Mouse (Mus musculus): ENCODE results near the gene BC017158. TPM values are rescaled to one million over a fixed set of nuclear protein-coding genes. Genes with fewer than 3 reads are reported as not detected.
A peak's percentile ranks its signal among the peaks of the same experiment; 100 is the strongest.

BC017158 gene
- total and polyA plus RNA-seq, 3 experiments, result 26.8 to 93.4 (median 31.7) TPM

DNA sequence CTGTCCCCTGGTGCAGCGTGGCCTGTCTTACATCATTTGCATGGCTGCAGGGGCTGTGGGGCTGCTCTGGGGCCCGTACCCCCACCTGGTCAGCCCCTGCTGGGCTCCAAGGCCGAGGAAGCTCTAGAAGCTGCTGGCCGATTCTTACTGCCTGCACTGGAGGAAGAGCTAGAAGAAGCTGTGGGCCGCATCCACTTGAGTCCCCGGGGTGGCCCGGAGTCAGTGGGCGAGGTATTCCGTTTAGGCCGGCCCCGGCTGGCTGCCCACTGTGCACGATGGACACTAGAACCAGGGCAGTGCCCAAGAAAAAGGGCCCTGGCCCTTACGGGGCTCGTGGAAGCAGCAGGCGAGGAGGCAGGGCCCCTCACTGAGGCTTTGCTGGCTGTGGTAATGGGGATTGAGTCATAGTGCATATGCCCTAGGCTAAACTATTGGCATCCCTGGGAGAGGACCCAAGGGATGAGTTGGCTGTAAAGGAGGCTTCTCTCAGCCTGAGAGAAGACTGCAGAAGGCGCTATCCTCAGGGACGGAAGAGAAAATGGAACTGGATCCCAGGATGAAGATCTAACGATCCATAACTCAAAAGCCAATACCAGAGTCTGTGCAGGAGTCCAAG lies 53.5 kb downstream of the BC017158 start:
- ATAC-seq (ENCODE audit: extremely low read depth, insufficient number of reproducible peaks, low FRiP score, poor library complexity, severe bottlenecking) (no peak), DNase-seq (ENCODE audit: low spot score) (no peak)
- H3K9me3 ChIP-seq (replicated peaks), result no peaks in the 10 kb centered on the region
- TF ChIP-seq GATA1 (IDR thresholded peaks at IDR 0.05; ENCODE audit: borderline replicate concordance, low read length), result no peak
- no peak for TF ChIP-seq POLR2AphosphoS5 (IDR thresholded peaks at IDR 0.05; ENCODE audit: insufficient replicate concordance, low read depth, low read length)
- TF ChIP-seq CTCF (IDR thresholded peaks at IDR 0.05; ENCODE audit: low read depth, low read length), result no peak
- no peak for TF ChIP-seq TAL1 (conservative IDR thresholded peaks at IDR 0.05; ENCODE audit: low read depth, low read length)
- TF ChIP-seq GATA2 (IDR thresholded peaks at IDR 0.05; ENCODE audit: borderline replicate concordance, low read depth, low read length), result no peak
- no peak overlapping the region for H3K4me3 ChIP-seq (ENCODE audit: low read depth, low read length)
- peaks cover 11% of the 10 kb centered on the region for H3K27me3 ChIP-seq (ENCODE audit: insufficient read depth, low read length)
- H3K36me3 ChIP-seq (replicated peaks), result peaks cover 60% of the 10 kb centered on the region
- H3K4me1 ChIP-seq (ENCODE audit: insufficient read depth, low read depth, low read length), result peaks cover 47% of the 10 kb centered on the region

DNA sequence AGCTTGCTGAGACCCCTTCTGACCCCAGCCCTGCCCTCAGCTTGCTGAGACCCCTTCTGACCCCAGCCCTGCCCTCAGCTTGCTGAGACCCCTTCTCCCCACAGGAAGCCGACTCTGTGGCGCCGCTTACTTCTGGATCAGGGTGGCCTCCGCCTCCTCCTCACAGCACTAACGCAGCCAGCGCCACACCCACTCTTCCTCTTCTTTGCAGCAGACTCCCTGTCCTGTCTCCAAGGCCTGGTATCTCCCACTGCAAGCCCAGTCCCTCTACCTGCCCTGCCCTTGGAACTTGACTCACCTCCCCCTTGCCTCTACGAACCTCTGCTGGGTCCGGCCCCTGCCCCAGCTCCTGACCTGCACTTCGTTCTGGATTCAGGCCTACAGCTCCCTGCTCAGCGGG lies 54.0 kb downstream of the BC017158 start:
- H3K4me1 ChIP-seq (ENCODE audit: insufficient read depth, low read depth, low read length), result peaks cover 49% of the 10 kb centered on the region
- peaks cover 7% of the 10 kb centered on the region for H3K27me3 ChIP-seq (ENCODE audit: insufficient read depth, low read length)
- DNase-seq (ENCODE audit: low spot score) (no peak), ATAC-seq (ENCODE audit: extremely low read depth, insufficient number of reproducible peaks, low FRiP score, poor library complexity, severe bottlenecking) (no peak)
- H3K9me3 ChIP-seq (replicated peaks), result no peaks in the 10 kb centered on the region
- no peak for TF ChIP-seq CTCF (IDR thresholded peaks at IDR 0.05; ENCODE audit: low read depth, low read length)
- no peak for TF ChIP-seq GATA2 (IDR thresholded peaks at IDR 0.05; ENCODE audit: borderline replicate concordance, low read depth, low read length)
- TF ChIP-seq TAL1 (conservative IDR thresholded peaks at IDR 0.05; ENCODE audit: low read depth, low read length), result no peak
- TF ChIP-seq POLR2AphosphoS5 (IDR thresholded peaks at IDR 0.05; ENCODE audit: insufficient replicate concordance, low read depth, low read length), result no peak
- TF ChIP-seq GATA1 (IDR thresholded peaks at IDR 0.05; ENCODE audit: borderline replicate concordance, low read length), result no peak
- H3K36me3 ChIP-seq (replicated peaks), result peaks cover 64% of the 10 kb centered on the region
- no peak overlapping the region for H3K4me3 ChIP-seq (ENCODE audit: low read depth, low read length)

DNA sequence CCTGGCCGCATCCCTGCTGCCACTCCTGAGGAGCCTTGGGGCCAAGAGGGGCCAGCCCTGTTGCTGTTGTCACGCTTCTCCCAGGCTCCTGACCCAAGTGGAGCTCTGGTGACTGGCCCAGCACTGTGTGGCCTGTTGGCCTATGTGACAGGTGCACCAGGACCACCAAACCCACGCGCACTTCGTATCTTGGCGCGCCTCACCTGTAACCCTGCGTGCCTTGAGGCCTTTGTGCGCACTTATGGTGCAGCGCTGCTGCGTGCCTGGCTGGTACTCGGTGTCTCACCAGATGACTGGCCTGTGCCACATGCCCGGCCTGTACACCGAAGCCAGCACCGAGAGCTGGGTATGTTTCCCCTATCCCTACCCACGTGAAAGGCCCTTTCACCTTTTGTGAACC lies 55.6 kb downstream of the BC017158 start:
- TF ChIP-seq GATA1 (IDR thresholded peaks at IDR 0.05; ENCODE audit: borderline replicate concordance, low read length) (no peak), POLR2AphosphoS5 (IDR thresholded peaks at IDR 0.05; ENCODE audit: insufficient replicate concordance, low read depth, low read length) (no peak), CTCF (IDR thresholded peaks at IDR 0.05; ENCODE audit: low read depth, low read length) (no peak), GATA2 (IDR thresholded peaks at IDR 0.05; ENCODE audit: borderline replicate concordance, low read depth, low read length) (no peak), TAL1 (conservative IDR thresholded peaks at IDR 0.05; ENCODE audit: low read depth, low read length) (no peak)

DNA sequence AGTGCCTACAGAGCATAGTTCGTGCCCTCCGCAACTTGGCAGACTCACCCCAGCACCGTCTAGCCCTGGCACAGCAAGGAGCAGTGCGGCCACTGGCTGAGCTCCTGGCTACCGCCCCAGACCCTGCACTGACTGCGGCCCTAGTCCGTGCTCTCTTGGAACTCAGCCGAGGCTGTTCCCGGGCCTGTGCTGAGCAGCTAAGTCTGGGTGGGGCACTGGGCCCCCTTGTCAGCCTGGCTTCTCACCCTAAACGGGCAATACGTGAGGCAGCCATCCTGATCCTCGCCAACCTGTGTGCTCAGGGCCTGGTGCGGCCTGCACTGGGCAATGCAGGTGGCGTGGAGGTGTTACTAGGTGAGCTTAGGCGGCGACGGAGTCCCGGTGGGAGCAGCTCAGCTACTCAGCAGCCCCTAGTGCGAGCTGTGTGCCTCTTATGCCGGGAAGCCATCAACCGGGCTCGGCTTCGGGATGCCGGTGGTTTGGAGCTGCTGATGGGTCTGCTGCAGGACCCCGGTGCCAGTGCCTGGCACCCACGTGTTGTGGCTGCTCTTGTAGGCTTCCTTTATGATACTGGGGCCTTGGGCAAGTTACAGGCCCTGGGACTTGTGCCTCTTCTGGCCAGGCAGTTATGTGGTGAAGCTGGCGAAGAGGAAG lies 57.7 kb downstream of the BC017158 start:
- no peak for ATAC-seq (ENCODE audit: extremely low read depth, insufficient number of reproducible peaks, low FRiP score, poor library complexity, severe bottlenecking)
- H3K4me3 ChIP-seq (ENCODE audit: low read depth, low read length), result no peak overlapping the region; the same call in 1 of the 2 replicates
- no peak for DNase-seq (ENCODE audit: low spot score)
- H3K27me3 ChIP-seq (ENCODE audit: insufficient read depth, low read length), result no peaks in the 10 kb centered on the region; the same call in 1 of the 2 replicates
- H3K9me3 ChIP-seq (replicated peaks), result no peaks in the 10 kb centered on the region
- H3K36me3 ChIP-seq (replicated peaks), result peaks cover 75% of the 10 kb centered on the region
- TF ChIP-seq CTCF (IDR thresholded peaks at IDR 0.05; ENCODE audit: low read depth, low read length), result no peak
- TF ChIP-seq POLR2AphosphoS5 (IDR thresholded peaks at IDR 0.05; ENCODE audit: insufficient replicate concordance, low read depth, low read length), result no peak
- TF ChIP-seq GATA1 (IDR thresholded peaks at IDR 0.05; ENCODE audit: borderline replicate concordance, low read length), result no peak
- no peak for TF ChIP-seq TAL1 (conservative IDR thresholded peaks at IDR 0.05; ENCODE audit: low read depth, low read length)
- TF ChIP-seq GATA2 (IDR thresholded peaks at IDR 0.05; ENCODE audit: borderline replicate concordance, low read depth, low read length), result no peak
- peaks cover 44% of the 10 kb centered on the region for H3K4me1 ChIP-seq (ENCODE audit: insufficient read depth, low read depth, low read length)

More for the DNA sequence above, 55.6 kb downstream of the BC017158 start:
- peaks cover 43% of the 10 kb centered on the region for H3K4me1 ChIP-seq (ENCODE audit: insufficient read depth, low read depth, low read length)
- no peaks in the 10 kb centered on the region for H3K9me3 ChIP-seq (replicated peaks)
- DNase-seq (ENCODE audit: low spot score) (no peak), ATAC-seq (ENCODE audit: extremely low read depth, insufficient number of reproducible peaks, low FRiP score, poor library complexity, severe bottlenecking) (no peak)
- peaks cover 3% of the 10 kb centered on the region; the same call in 1 of the 2 replicates for H3K27me3 ChIP-seq (ENCODE audit: insufficient read depth, low read length)
- no peak overlapping the region for H3K4me3 ChIP-seq (ENCODE audit: low read depth, low read length)
- peaks cover 64% of the 10 kb centered on the region for H3K36me3 ChIP-seq (replicated peaks)

DNA sequence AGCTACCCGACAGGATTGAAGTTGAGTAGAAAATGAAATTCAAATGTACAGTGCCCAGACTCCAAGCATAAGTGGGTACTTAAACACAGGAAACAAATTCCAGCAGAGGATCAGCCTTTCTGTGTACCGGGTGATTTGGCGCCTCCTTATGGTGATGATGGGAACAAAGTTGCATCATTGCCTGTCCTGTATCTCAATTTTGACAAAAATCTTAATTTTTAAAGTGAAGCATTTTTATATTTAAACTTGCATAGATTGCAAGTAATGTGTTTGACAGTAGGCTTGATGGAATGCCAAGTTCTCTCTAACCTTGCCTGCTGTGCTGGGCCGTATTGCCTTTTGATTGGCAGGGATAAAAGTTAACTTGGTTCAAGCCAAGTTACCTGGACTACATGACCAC lies 59.0 kb downstream of the BC017158 start:
- no peaks in the 10 kb centered on the region for H3K9me3 ChIP-seq (replicated peaks)
- no peaks in the 10 kb centered on the region; the same call in 1 of the 2 replicates for H3K27me3 ChIP-seq (ENCODE audit: insufficient read depth, low read length)
- peak overlapping the region; percentile 85 for H3K4me3 ChIP-seq (ENCODE audit: low read depth, low read length)
- H3K4me1 ChIP-seq (ENCODE audit: insufficient read depth, low read depth, low read length), result peaks cover 44% of the 10 kb centered on the region
- TF ChIP-seq CTCF (IDR thresholded peaks at IDR 0.05; ENCODE audit: low read depth, low read length) (peak; percentile 62), GATA1 (IDR thresholded peaks at IDR 0.05; ENCODE audit: borderline replicate concordance, low read length) (no peak)
- no peak for DNase-seq (ENCODE audit: low spot score)
- no peak for ATAC-seq (ENCODE audit: extremely low read depth, insufficient number of reproducible peaks, low FRiP score, poor library complexity, severe bottlenecking)
- peaks cover 66% of the 10 kb centered on the region for H3K36me3 ChIP-seq (replicated peaks)

DNA sequence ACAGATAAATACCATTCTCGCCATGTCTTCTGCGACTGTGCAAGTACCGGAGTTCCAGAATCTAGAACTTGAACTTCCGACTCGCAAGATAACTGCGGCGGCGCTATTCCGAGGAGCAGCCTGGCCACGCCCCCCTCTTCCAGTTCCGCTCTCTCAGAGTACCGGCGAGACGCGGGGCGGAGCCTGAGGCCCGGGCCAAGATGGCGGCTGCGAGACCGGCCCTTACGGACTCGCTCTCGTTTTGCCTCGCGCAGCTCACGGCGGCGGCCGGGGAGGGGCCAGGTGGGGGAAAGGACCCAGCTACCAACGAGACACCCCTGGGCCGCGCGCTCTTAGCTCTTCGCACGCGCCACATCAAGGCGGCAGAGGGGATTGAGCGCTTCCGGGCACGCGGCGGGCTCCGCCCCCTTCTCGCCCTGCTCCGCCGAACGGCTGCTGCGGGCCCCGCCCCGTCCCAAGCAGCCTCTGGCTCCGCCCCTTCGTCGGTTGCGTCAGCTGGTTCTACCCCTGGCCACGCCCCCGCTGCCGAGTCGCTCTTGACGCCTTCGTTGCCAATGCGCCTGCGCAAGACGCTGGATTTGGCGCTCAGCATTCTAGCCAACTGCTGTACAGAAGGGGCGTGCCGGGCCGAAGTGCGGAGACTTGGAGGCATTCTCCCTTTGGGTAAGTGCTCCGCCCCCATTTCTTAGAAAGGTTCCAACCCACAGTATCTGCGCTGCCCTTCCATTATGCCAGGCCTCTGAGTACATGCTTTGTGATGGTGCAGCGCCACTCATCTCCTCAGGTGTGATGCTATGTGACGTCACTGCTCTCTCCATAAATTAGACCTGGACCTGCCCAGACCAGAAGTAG lies 59.8 kb downstream of the BC017158 start, which contains the start of gene 9130023H24Rik:
TSS of gene 9130023H24Rik (minus strand) at position 105 of the 852 bp plus-strand sequence.
- peak within 1 kb of the TSS; percentile 85 for H3K4me3 ChIP-seq (ENCODE audit: low read depth, low read length)
- no peaks in the 10 kb centered on the region; the same call in 1 of the 2 replicates for H3K27me3 ChIP-seq (ENCODE audit: insufficient read depth, low read length)
- ATAC-seq (ENCODE audit: extremely low read depth, insufficient number of reproducible peaks, low FRiP score, poor library complexity, severe bottlenecking) (peak; percentile 73), DNase-seq (ENCODE audit: low spot score) (peak; percentile 94)
- H3K36me3 ChIP-seq (replicated peaks), result peaks cover 61% of the 10 kb centered on the region
- no peaks in the 10 kb centered on the region for H3K9me3 ChIP-seq (replicated peaks)
- no peak for TF ChIP-seq CTCF (IDR thresholded peaks at IDR 0.05; ENCODE audit: low read depth, low read length)
- no peak for TF ChIP-seq GATA1 (IDR thresholded peaks at IDR 0.05; ENCODE audit: borderline replicate concordance, low read length)
- TF ChIP-seq TAL1 (conservative IDR thresholded peaks at IDR 0.05; ENCODE audit: low read depth, low read length), result no peak
- no peak for TF ChIP-seq POLR2AphosphoS5 (IDR thresholded peaks at IDR 0.05; ENCODE audit: insufficient replicate concordance, low read depth, low read length)
- no peak for TF ChIP-seq GATA2 (IDR thresholded peaks at IDR 0.05; ENCODE audit: borderline replicate concordance, low read depth, low read length)
- H3K4me1 ChIP-seq (ENCODE audit: insufficient read depth, low read depth, low read length), result peaks cover 44% of the 10 kb centered on the region
